In the genomic region with DNA sequence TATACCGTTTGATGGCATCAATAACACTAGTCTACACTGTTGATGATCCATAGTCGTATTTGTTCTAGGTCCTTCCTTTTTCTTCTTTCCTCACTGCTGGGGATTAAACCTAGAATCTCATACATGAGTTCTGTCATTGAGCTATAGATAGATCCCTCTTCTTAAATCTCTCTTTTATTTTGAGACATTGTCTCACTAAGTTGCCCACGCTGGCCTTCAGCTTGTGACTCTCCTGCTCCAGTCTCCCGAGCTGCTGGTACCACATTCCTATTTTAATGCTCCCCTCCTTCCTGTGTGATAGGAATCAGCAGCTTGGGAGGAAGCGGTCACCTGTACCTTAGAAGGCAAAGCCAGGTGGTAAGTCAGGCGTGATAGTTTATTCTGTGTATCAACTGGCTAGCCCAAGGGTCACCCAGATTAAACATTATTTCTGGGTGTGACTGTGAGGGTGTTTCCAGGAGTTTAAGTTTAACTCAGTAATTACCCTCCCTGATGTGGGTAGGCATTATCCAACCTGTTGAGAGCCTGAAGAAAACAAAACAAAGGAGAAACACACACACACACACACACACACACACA, we compare ENCODE assay signal across 21 mouse cellular contexts. TPM values are rescaled to one million over a fixed set of nuclear protein-coding genes. Genes with fewer than 3 reads are reported as not detected.
DNase-seq lines count a peak whose midpoint lies in the region; ATAC-seq and TF ChIP-seq lines count a peak whose summit lies in the region.
"Had no signal": no experiment of that assay in that cellular context is flagged by ENCODE, and none has a peak within 500 bp of the region (broad histone marks: within the 10 kb centered on the region; RNA-seq: fewer than 3 reads in every experiment).

No protein-coding gene starts in this region.

- peak; percentile 92 for ATAC-seq in frontal cortex, adult (ENCODE audit: low TSS enrichment)
- peak; percentile 63 for ATAC-seq in stomach, embryonic 15.5 days (ENCODE audit: insufficient read depth, low FRiP score, low read depth)
- ATAC-seq in hindbrain, embryonic 16.5 days, result no peak
- ATAC-seq: forebrain, embryonic 13.5 days; midbrain, embryonic 16.5 days had no signal

- peaks cover 18% of the 10 kb centered on the region; the same call in 1 of the 2 replicates for H3K4me1 ChIP-seq in kidney, adult 2 months (ENCODE audit: control insufficient read depth, insufficient read depth, low read length)
- 0 out of 2 replicates have a peak, but pooled peaks cover 4% of the 10 kb centered on the region for H3K4me1 ChIP-seq in stomach, embryonic 15.5 days
- H3K4me1 ChIP-seq in hindbrain, embryonic 16.5 days (ENCODE audit: control insufficient read depth, insufficient read depth, low read depth, low read length), result no peaks in the 10 kb centered on the region
- H3K4me1 ChIP-seq: forebrain, embryonic 13.5 days; heart, embryonic 12.5 days; hindbrain, embryonic 15.5 days had no signal

- no peaks in the 10 kb centered on the region for H3K9me3 ChIP-seq in stomach, embryonic 15.5 days
- H3K9me3 ChIP-seq in hindbrain, embryonic 16.5 days (ENCODE audit: control insufficient read depth, low read length), result peaks cover 2% of the 10 kb centered on the region; the same call in 1 of the 2 replicates
- H3K9me3 ChIP-seq: embryonic facial prominence, embryonic 12.5 days; forebrain, embryonic 13.5 days; heart, embryonic 12.5 days; hindbrain, embryonic 15.5 days had no signal

- no peaks in the 10 kb centered on the region for H3K27me3 ChIP-seq in kidney, adult 2 months (replicated peaks; ENCODE audit: control insufficient read depth, insufficient read depth, low read length)
- no peaks in the 10 kb centered on the region for H3K27me3 ChIP-seq in stomach, embryonic 15.5 days (replicated peaks)
- H3K27me3 ChIP-seq in hindbrain, embryonic 16.5 days (replicated peaks; ENCODE audit: control insufficient read depth, insufficient read depth, low read length), result no peaks in the 10 kb centered on the region
- H3K27me3 ChIP-seq: embryonic facial prominence, embryonic 12.5 days; forebrain, embryonic 13.5 days; heart, embryonic 12.5 days; hindbrain, embryonic 15.5 days had no signal

- TF ChIP-seq POLR2A in kidney, adult 2 months (IDR thresholded peaks at IDR 0.05; ENCODE audit: low read depth, low read length), result no peak

- peak overlapping the region; percentile 34 for H3K27ac ChIP-seq in kidney, adult 2 months (ENCODE audit: insufficient read depth, low read depth, low read length)
- no peak overlapping the region for H3K27ac ChIP-seq in stomach, embryonic 15.5 days
- no peak overlapping the region for H3K27ac ChIP-seq in hindbrain, embryonic 16.5 days (ENCODE audit: low read depth, low read length)
- H3K27ac ChIP-seq: embryonic facial prominence, embryonic 12.5 days; forebrain, embryonic 13.5 days; hindbrain, embryonic 15.5 days had no signal

- H3K9ac ChIP-seq in stomach, embryonic 15.5 days, result no peak overlapping the region
- H3K9ac ChIP-seq in hindbrain, embryonic 16.5 days (ENCODE audit: low read depth, low read length), result no peak overlapping the region
- H3K9ac ChIP-seq: embryonic facial prominence, embryonic 12.5 days; forebrain, embryonic 13.5 days; heart, embryonic 12.5 days; hindbrain, embryonic 15.5 days had no signal

- no peak overlapping the region for H3K4me3 ChIP-seq in kidney, adult 2 months (ENCODE audit: insufficient read depth, low read depth, low read length)
- H3K4me3 ChIP-seq in stomach, embryonic 15.5 days (replicated peaks), result no peak overlapping the region
- no peak overlapping the region for H3K4me3 ChIP-seq in hindbrain, embryonic 16.5 days (ENCODE audit: low read length)
- H3K4me3 ChIP-seq: embryonic facial prominence, embryonic 12.5 days; erythroblast, embryonic 14.5 days; forebrain, embryonic 13.5 days; heart, embryonic 12.5 days; hindbrain, embryonic 15.5 days had no signal

- H3K4me2 ChIP-seq in stomach, embryonic 15.5 days, result no peak overlapping the region
- no peak overlapping the region for H3K4me2 ChIP-seq in hindbrain, embryonic 16.5 days (ENCODE audit: low read length)
- H3K4me2 ChIP-seq: embryonic facial prominence, embryonic 12.5 days; forebrain, embryonic 13.5 days; heart, embryonic 12.5 days; hindbrain, embryonic 15.5 days had no signal

- H3K36me3 ChIP-seq in kidney, adult 2 months (ENCODE audit: control insufficient read depth, insufficient read depth, low read length), result no peaks in the 10 kb centered on the region
- no peaks in the 10 kb centered on the region for H3K36me3 ChIP-seq in stomach, embryonic 15.5 days
- H3K36me3 ChIP-seq in hindbrain, embryonic 16.5 days (ENCODE audit: control insufficient read depth, insufficient read depth, low read length), result no peaks in the 10 kb centered on the region
- H3K36me3 ChIP-seq: embryonic facial prominence, embryonic 12.5 days; heart, embryonic 12.5 days; hindbrain, embryonic 15.5 days had no signal

- no peak for TF ChIP-seq CTCF in kidney, adult 2 months (conservative IDR thresholded peaks at IDR 0.05; ENCODE audit: insufficient read depth, insufficient read length, low read depth, low read length)

- no peak for DNase-seq in frontal cortex, postnatal 10 days (ENCODE audit: low spot score in 2 of 2)
- DNase-seq in kidney, adult 2 months, result peak; percentile 94
- DNase-seq in kidney, postnatal 10 days, result peak; percentile 67
- no peak for DNase-seq in testis, postnatal 14 days (ENCODE audit: low spot score)
- DNase-seq in right cerebral cortex, adult 2 months (ENCODE audit: low spot score in 2 of 2), result no peak
- DNase-seq: adrenal gland, adult 2 months; cerebellum, postnatal 10 days; heart, adult 11 months; lung, adult 2 months; lung, postnatal 36 days; right cerebral cortex, postnatal 4 days; thymus, postnatal 36 days had no signal

- WGBS in kidney, adult 2 months, result 36% methylated on average over 6 of the region's 6 CpGs
- WGBS in stomach, embryonic 15.5 days, result 72% methylated on average over 6 of the region's 6 CpGs
- 92% methylated on average over 6 of the region's 6 CpGs for WGBS in hindbrain, embryonic 16.5 days

RNA-seq across cellular contexts. Expression of a gene that starts 31.0 kb away (rescaled TPM):
- polyA plus RNA-seq in kidney, adult 2 months (2012; rRNA removed), result 39.6 and 46.0 TPM in 2 replicates
- polyA plus RNA-seq in stomach, embryonic 15.5 days (2015; fragmentation: Nextera tagmentation; extraction: Ambion mirVana), result 23.6 and 26.5 TPM in 2 replicates
- polyA plus RNA-seq in hindbrain, embryonic 16.5 days (2015; fragmentation: Nextera tagmentation; extraction: Ambion mirVana), result 12.6 and 15.4 TPM in 2 replicates

RNA-seq across cellular contexts. Expression of a gene that starts 34.5 kb away (rescaled TPM):
- 8.8 and 9.6 TPM in 2 replicates for polyA plus RNA-seq in kidney, adult 2 months (2012; rRNA removed)
- 8.2 and 10.1 TPM in 2 replicates for polyA plus RNA-seq in stomach, embryonic 15.5 days (2015; fragmentation: Nextera tagmentation; extraction: Ambion mirVana)
- 1.3 and 1.7 TPM in 2 replicates for polyA plus RNA-seq in hindbrain, embryonic 16.5 days (2015; fragmentation: Nextera tagmentation; extraction: Ambion mirVana)
- polyA plus RNA-seq: erythroblast, embryonic 14.5 days had no signal

RNA-seq across cellular contexts. Expression of a gene that starts 41.6 kb away (rescaled TPM):
- 14.5 and 15.1 TPM in 2 replicates for polyA plus RNA-seq in kidney, adult 2 months (2012; rRNA removed)
- polyA plus RNA-seq in stomach, embryonic 15.5 days (2015; fragmentation: Nextera tagmentation; extraction: Ambion mirVana), result 18.6 and 20.3 TPM in 2 replicates
- polyA plus RNA-seq in hindbrain, embryonic 16.5 days (2015; fragmentation: Nextera tagmentation; extraction: Ambion mirVana), result 39.3 and 42.8 TPM in 2 replicates

Comparison
In these comparisons a context has a peak if more than half of its experiments do, and no peak if none do; other contexts are left out.
1. DNase-seq: peak in kidney, adult 2 months (single experiment) and kidney, postnatal 10 days (single experiment); none in frontal cortex, postnatal 10 days (0 of 2), testis, postnatal 14 days (single experiment) and right cerebral cortex, adult 2 months (0 of 2).